Mouse (Mus musculus) hindbrain, embryonic 14.5 days (tissue): ENCODE results near the gene Ociad2. TPM values are rescaled to one million over a fixed set of nuclear protein-coding genes. Genes with fewer than 3 reads are reported as not detected.

Experiments used
- ATAC-seq: fragments of 200-750 bp; cut with Nextera tagmentation; 2 replicates; pipeline ENCODE4 v1.8.0; 2017; ENCODE audit warnings: moderate number of reproducible peaks, mild to moderate bottlenecking, moderate TSS enrichment, moderate library complexity; ENCODE audit not compliant: low FRiP score
- DNase-seq: peaks from one replicate; pipeline ENCODE4 v3.0.0-alpha.2; 2015; ENCODE audit warnings: low spot score
- H3K27ac ChIP-seq: fragments of 300-500 bp; sonication (generic); 2 replicates; pipeline ENCODE4 v1.5.1; 2014; ENCODE audit warnings: mild to moderate bottlenecking, moderate library complexity
- H3K27me3 ChIP-seq: fragments of 300-500 bp; sonication (generic); 2 replicates; pipeline ENCODE4 v1.6.1; 2014; ENCODE audit warnings: mild to moderate bottlenecking, low read length, mixed read lengths; ENCODE audit not compliant: control insufficient read depth, insufficient read depth
- H3K36me3 ChIP-seq: fragments of 300-500 bp; sonication (generic); replicated peaks from 2 replicates; pipeline ENCODE4 v1.6.1; 2014; ENCODE audit not compliant: control insufficient read depth, insufficient read depth
- H3K4me1 ChIP-seq: fragments of 300-500 bp; sonication (generic); replicated peaks from 2 replicates; pipeline ENCODE4 v1.6.1; 2014; ENCODE audit warnings: antibody characterized with exemption, low read length, mixed read lengths; ENCODE audit not compliant: control insufficient read depth, insufficient read depth
- H3K4me2 ChIP-seq: fragments of 300-500 bp; sonication (generic); replicated peaks from 2 replicates; pipeline ENCODE4 v1.6.1; 2014; ENCODE audit warnings: mild to moderate bottlenecking, moderate library complexity
- H3K4me3 ChIP-seq: fragments of 300-500 bp; sonication (generic); replicated peaks from 2 replicates; pipeline ENCODE4 v1.5.1; 2014; ENCODE audit warnings: mild to moderate bottlenecking, low read length
- H3K9ac ChIP-seq: fragments of 300-500 bp; sonication (generic); 2 replicates; pipeline ENCODE4 v1.6.1; 2014
- H3K9me3 ChIP-seq: fragments of 300-500 bp; sonication (generic); 2 replicates; pipeline ENCODE4 v1.6.1; 2016; ENCODE audit warnings: low read length; ENCODE audit not compliant: control insufficient read depth
- WGBS: fragments of 180-500 bp; shearing (Covaris S2); extraction: QIAGEN DNeasy Blood & Tissue Kit; methylation state at CpG from one replicate; pipeline ENCODE4 v1.1.7; 2014; 5-methylcytosine and 5-hydroxymethylcytosine counted together
- polyA plus RNA-seq: library from polyadenylated mRNA; unstranded; fragments of >200 nt; fragmentation: Nextera tagmentation; extraction: Ambion mirVana; gene quantifications from 2 replicates; pipeline ENCODE4 v1.2.1, GENCODE M21; 2014

Gene Ociad2
- 21.5 and 25.5 TPM in 2 replicates for polyA plus RNA-seq

GRCm38 (mm10) chr5:73340723-73341235, at the start of gene Ociad2:
Gene Ociad2, minus strand, starts transcription at chr5:73341028.
- Histone ChIP-seq H3K27ac (no peak within 1 kb of the TSS), H3K9ac (no peak within 1 kb of the TSS), H3K36me3 (no peaks in the 10 kb centered on the region), H3K4me2 (no peak within 1 kb of the TSS), H3K27me3 (no peaks in the 10 kb centered on the region), H3K4me1 (0 out of 2 replicates have a peak, but pooled peaks cover 6% of the 10 kb centered on the region), H3K9me3 (no peaks in the 10 kb centered on the region), H3K4me3 (no peak within 1 kb of the TSS)
- DNase-seq: no peak
- WGBS: 77% methylated on average over 8 of the region's 8 CpGs
- ATAC-seq: no peak

- DNase-seq (no peak), ATAC-seq (peak; percentile 52; the same call in 1 of the 2 replicates)
- Histone ChIP-seq H3K36me3 (no peaks in the 10 kb centered on the region), H3K9me3 (no peaks in the 10 kb centered on the region), H3K27me3 (no peaks in the 10 kb centered on the region), H3K9ac (no peak overlapping the region), H3K4me1 (no peaks in the 10 kb centered on the region), H3K4me2 (no peak overlapping the region), H3K27ac (no peak overlapping the region), H3K4me3 (no peak overlapping the region)
- WGBS: 19% methylated on average over 4 of the region's 4 CpGs
Observed at GRCm38 (mm10) chr5:73383647-73383970, 42.8 kb upstream of the Ociad2 start.

DNA sequence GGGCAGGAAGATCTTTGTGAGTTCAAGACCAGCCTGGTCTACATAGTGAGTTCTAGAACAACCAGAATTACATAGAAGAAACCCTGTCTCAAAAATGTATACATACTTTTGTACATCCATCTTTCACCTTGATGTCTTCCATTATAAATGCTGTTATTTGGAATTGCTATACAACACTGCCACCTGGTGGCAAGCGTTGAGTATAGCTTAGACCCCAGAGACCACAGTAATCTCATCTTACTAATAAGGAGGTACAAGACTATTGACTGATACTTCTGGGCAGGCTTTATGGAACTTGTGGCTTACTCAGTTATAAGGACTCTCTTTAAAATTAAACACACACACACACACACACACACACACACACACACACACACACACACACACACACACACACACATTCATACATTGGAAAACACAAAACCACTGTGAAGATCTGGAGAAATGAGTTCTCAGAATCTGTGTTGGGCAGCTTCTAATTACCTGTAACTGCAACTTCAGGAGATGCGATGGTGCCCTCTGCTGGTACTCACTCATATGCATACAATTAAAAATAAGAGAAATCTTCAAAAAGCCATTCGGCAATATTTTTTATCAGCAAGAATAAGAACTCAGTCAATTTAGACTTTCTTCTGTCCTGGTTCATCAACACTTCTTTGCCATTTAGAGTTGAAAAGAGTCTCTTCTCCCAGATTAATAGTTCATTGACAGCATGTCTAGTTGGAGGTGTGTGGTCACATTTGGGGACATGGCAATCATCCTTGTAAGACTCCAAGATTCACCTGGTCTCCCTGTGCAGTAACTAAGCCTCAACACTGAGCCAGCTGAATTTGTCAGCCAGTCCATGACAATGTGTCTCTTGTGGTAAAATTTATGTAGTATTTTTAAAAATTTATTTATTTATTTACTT, 42.2 kb upstream of the Ociad2 start:
- Histone ChIP-seq H3K4me3 (no peak overlapping the region), H3K9me3 (no peaks in the 10 kb centered on the region), H3K27ac (no peak overlapping the region), H3K9ac (no peak overlapping the region), H3K27me3 (no peaks in the 10 kb centered on the region), H3K4me1 (no peaks in the 10 kb centered on the region), H3K4me2 (no peak overlapping the region), H3K36me3 (no peaks in the 10 kb centered on the region)
- DNase-seq (peak; percentile 90), ATAC-seq (0 out of 2 replicates have a peak, but pooled peaks have one; percentile 31)
- 31% methylated on average over 3 of the region's 3 CpGs for WGBS

GRCm38 (mm10) chr5:73381976-73382540, 41.2 kb upstream of the Ociad2 start:
- DNase-seq (no peak), ATAC-seq (no peak)
- no peaks in the 10 kb centered on the region for H3K4me1 ChIP-seq
- H3K27me3 ChIP-seq: no peaks in the 10 kb centered on the region
- H3K9me3 ChIP-seq: no peaks in the 10 kb centered on the region
- WGBS: 86% methylated on average over 9 of the region's 9 CpGs
- H3K27ac ChIP-seq: no peak overlapping the region
- H3K4me2 ChIP-seq: no peak overlapping the region
- H3K36me3 ChIP-seq: no peaks in the 10 kb centered on the region
- H3K9ac ChIP-seq: no peak overlapping the region
- H3K4me3 ChIP-seq: no peak overlapping the region

GRCm38 (mm10) chr5:73381510-73381909, 40.7 kb upstream of the Ociad2 start:
- Histone ChIP-seq H3K4me1 (no peaks in the 10 kb centered on the region), H3K27me3 (no peaks in the 10 kb centered on the region), H3K9ac (no peak overlapping the region), H3K27ac (no peak overlapping the region), H3K4me2 (no peak overlapping the region), H3K36me3 (no peaks in the 10 kb centered on the region), H3K9me3 (no peaks in the 10 kb centered on the region), H3K4me3 (no peak overlapping the region)
- 82% methylated on average over 7 of the region's 7 CpGs for WGBS
- no peak for ATAC-seq
- no peak for DNase-seq

DNA sequence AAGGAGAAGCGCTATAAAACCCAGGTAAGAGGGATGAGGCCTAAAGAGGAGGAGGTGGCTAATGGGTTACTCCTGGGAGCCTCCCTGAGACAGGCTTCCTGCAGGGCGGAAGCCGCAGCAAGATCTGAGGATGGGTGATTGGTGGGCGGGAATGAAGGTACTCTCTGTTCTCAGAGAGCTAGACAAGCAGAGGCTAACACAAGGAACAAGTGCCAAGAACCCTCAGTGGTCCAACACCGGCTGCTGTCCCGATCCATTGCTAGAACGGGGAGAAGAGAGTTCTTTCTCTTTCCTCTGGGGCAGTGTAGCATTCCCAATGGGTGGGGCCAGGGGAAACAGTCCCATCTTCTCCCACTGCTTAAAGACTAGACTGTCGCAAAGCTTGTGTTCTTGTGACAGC, 40.0 kb upstream of the Ociad2 start:
- Histone ChIP-seq H3K36me3 (no peaks in the 10 kb centered on the region), H3K27ac (no peak overlapping the region), H3K27me3 (no peaks in the 10 kb centered on the region), H3K4me3 (no peak overlapping the region), H3K4me1 (no peaks in the 10 kb centered on the region), H3K9ac (no peak overlapping the region), H3K9me3 (no peaks in the 10 kb centered on the region), H3K4me2 (no peak overlapping the region)
- no peak for ATAC-seq
- WGBS: 64% methylated on average over 8 of the region's 8 CpGs
- no peak for DNase-seq

DNA sequence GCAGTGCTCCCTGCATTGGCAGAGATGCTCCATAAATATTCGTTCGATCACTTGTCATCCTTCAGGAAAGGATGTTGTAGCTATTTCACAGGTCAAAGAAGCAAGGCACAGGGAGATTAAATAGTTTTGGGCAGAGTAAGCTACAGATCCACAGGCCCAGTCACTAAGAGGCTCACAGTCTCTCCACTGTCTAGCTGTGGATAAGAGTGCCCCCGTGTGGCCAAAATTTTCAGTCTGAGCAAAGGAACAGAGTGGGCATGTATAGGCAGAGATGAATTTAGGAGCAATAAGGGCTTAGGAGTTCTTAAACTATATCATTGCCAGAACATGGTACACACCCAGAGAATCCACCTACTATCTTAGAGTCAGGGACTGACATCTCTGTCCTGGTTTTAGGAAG, 39.1 kb upstream of the Ociad2 start:
- H3K36me3 ChIP-seq: no peaks in the 10 kb centered on the region
- no peaks in the 10 kb centered on the region for H3K27me3 ChIP-seq
- H3K4me2 ChIP-seq: no peak overlapping the region
- H3K4me3 ChIP-seq: no peak overlapping the region
- no peaks in the 10 kb centered on the region for H3K9me3 ChIP-seq
- DNase-seq (peak; percentile 93), ATAC-seq (peak; percentile 79; the same call in 1 of the 2 replicates)
- 38% methylated on average over 3 of the region's 3 CpGs for WGBS
- H3K9ac ChIP-seq: no peak overlapping the region
- no peak overlapping the region for H3K27ac ChIP-seq
- H3K4me1 ChIP-seq: no peaks in the 10 kb centered on the region

DNA sequence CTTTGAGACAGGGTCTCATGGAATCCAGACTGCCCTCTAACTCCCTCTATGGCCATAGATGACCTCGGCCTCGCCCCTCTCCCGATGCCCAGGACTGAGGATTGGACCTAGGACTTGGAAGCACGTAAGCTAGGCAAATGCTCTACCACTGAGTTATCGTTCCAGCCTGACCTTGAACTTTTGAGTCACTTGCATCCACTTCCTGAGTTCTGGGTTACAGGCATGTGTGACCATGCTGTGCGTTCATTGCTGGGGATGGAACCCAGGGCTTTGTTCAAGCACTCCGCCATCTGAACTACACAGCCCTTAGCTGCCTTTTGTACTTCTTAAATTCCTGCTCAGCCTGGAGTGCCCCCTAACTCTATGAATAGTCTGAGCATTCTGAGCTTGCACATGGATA, 35.7 kb upstream of the Ociad2 start:
- Histone ChIP-seq H3K27me3 (no peaks in the 10 kb centered on the region), H3K27ac (no peak overlapping the region), H3K4me3 (no peak overlapping the region), H3K9ac (no peak overlapping the region), H3K36me3 (no peaks in the 10 kb centered on the region), H3K9me3 (no peaks in the 10 kb centered on the region), H3K4me1 (no peaks in the 10 kb centered on the region), H3K4me2 (no peak overlapping the region)
- DNase-seq: no peak
- ATAC-seq: no peak
- 88% methylated on average over 7 of the region's 7 CpGs for WGBS

GRCm38 (mm10) chr5:73376041-73376440, 35.2 kb upstream of the Ociad2 start:
- no peak for ATAC-seq
- H3K36me3 ChIP-seq: no peaks in the 10 kb centered on the region
- WGBS: 60% methylated on average over 9 of the region's 9 CpGs
- H3K27ac ChIP-seq: no peak overlapping the region
- no peak overlapping the region for H3K4me3 ChIP-seq
- no peak for DNase-seq
- no peak overlapping the region for H3K9ac ChIP-seq
- no peaks in the 10 kb centered on the region for H3K27me3 ChIP-seq
- H3K4me2 ChIP-seq: no peak overlapping the region
- no peaks in the 10 kb centered on the region for H3K9me3 ChIP-seq
- H3K4me1 ChIP-seq: no peaks in the 10 kb centered on the region
